Mouse (Mus musculus) G1E (cell line): ENCODE measurements around the gene Gm10718.
"Not testable (repeated sequence)": the region's sequence is repeated elsewhere in the genome, so short reads cannot be mapped to it uniquely, and the experiment has no call there.

Experiments
- CTCF ChIP-seq: IDR thresholded peaks from 2 replicates; pipeline ENCODE4 v1.5.1; 2012; ENCODE audit warnings: low read depth, low read length, inconsistent platforms, mixed read lengths
- GATA1 ChIP-seq: IDR thresholded peaks from 2 replicates; pipeline ENCODE4 v1.6.1; 2012; ENCODE audit warnings: borderline replicate concordance, low read length, inconsistent platforms, mixed read lengths
- GATA2 ChIP-seq: IDR thresholded peaks from 2 replicates; pipeline ENCODE4 v1.6.1; 2012; ENCODE audit warnings: low read depth, low read length, inconsistent platforms, borderline replicate concordance
- POLR2AphosphoS5 ChIP-seq: IDR thresholded peaks from 2 replicates; pipeline ENCODE4 v1.6.1; 2012; ENCODE audit warnings: low read depth, low read length, inconsistent platforms; ENCODE audit not compliant: insufficient replicate concordance
- TAL1 ChIP-seq: conservative IDR thresholded peaks from 2 replicates; pipeline ENCODE4 v1.6.1; 2012; ENCODE audit warnings: low read depth, low read length, inconsistent platforms, mixed read lengths

DNA sequence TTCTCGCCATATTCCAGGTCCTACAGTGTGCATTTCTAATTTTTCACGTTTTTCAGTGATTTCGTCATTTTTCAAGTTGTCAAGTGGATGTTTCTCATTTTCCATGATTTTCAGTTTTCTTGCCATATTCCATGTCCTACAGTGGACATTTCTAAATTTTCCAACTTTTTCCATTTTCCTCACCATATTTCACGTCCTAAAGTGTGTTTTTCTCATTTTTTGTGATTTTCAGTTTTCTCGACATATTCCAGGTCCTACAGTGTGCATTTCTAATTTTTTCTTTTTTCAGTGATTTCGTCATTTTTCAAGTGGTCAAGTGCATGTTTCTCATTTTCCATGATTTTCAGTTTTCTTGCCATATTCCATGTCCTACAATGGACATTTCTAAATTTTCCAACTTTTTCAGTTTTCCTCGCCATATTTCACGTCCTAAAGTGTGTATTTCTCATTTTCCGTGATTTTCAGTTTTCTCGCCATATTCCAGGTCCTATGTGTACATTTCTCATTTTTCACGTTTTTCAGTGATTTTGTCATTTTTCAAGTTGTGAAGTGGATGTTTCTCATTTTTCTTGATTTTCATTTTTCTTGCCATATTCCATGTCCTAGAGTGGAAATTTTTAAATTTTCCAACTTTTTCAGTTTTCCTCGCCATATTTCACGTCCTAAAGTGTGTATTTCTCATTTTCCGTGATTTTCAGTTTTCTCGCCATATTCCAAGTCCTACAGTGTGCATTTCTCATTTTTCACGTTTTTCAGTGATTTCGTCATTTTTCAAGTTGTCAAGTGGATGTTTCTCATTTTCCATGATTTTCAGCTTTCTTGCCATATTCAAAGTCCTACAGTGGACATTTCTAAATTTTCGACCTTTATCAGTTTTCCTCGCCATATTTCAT is 3.3 kb upstream of the Gm10718 start:
- not testable (repeated sequence) for TF ChIP-seq CTCF, TAL1, GATA1, POLR2AphosphoS5, GATA2
